Mouse (Mus musculus): ENCODE measurements around the gene Kcnb1.
A peak's percentile ranks its signal among the peaks of the same experiment; 100 is the strongest.

Gene Kcnb1

DNA sequence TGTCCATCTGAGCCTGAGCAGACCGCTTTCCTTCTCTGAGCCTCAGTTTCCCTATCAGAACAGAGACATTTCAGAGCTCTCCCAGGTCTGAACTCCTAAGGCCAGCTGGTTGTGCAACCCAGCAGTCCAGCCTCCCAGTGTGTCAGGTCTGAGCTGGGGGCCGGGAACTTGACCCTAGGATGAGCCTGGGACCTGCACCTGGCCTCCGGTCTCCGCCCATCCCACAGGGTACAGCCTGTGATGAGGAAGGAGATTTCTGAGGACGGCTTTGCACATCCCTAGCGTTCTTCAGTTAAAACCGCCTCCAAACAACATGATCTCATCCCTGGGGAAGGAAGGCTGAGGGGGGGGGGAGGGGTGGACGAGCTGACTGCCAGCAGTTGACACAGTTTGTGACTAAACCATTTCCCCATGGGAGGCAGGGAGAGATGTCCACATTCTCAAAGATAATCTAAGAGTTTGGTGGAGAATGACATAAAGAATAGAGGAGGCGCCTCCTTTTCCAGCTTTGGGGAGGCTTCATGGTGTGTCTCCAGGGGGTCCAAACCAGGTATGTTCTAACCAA is 110.9 kb downstream of the Kcnb1 start:
- DNase-seq (ENCODE audit: low read depth) = no peak

DNA sequence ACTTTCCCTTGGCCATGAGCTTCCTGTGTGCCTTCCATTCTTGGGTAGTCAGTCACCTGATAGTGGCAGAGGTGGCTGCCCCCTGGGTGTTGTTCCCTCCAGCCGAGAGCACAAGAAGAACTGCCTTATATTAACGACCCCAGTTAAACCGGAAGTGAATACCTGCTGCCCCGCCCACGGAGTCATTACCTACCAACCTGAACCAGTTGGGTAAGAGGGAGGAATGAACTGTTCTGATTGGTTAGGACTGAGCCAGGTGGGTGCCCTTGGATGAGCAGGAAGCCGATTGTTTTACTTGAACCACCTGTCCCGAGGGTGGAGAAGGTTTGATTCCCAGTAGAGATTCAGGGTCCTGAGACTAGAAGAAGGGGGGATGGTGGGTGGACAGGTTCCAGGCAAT is 111.5 kb downstream of the Kcnb1 start:
- no peak for DNase-seq (ENCODE audit: low read depth)

DNA sequence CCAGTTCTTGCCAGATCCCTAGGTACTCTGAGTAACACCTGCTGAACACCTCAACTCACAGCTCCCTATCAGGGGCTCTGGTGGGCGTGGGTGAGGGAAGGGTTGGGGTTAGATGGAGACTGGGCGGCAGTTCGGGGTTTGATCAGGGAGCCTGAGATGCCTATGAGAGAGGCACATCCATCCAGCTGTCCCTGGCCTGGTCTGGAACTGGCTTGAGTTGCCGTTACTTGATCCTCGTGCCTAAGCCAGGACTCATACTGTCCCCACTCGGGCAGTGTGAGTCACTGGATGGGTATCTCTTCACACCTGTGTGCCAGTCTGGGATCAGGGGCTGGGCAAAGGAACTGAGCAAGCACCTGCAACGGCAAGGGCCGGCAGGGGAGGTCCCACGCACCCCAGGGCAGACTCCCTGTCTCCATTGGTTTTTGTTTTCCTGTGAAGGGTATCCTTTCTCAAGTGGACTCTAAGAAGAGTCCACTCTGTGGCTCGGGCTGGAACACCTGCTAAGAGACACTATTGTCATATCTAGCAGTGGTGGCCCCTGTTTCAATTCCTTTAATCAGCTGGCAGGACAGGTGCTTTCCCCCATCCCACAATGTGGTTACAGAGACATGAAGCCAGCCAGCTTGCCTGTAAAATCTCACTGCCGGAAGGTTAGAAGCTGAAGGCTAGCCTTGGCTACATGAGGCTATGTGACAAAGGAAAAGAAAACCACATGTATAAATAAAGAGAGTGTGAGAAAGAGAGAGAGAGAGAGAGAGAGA is 112.6 kb downstream of the Kcnb1 start:
- no peak for DNase-seq (ENCODE audit: low read depth)

DNA sequence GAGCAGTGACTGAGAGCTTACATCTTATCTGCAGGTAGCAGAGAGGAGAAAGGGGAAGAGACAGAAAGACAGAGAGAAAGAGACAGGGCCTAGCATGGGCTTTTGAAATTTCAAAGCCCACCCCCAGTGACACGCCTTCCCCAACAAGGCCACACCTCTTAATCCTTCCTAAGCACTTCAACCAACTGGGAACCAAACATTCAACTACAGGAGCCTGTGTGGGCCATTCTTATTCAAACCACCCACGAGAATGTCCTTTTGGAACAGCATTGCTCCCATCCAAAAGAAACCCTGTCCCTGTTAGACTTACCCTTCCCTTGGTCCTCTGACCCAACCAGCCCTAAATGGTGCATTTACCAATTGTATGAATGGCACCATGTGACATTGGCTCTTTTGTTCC is 113.2 kb downstream of the Kcnb1 start:
- DNase-seq (ENCODE audit: low read depth) = no peak

DNA sequence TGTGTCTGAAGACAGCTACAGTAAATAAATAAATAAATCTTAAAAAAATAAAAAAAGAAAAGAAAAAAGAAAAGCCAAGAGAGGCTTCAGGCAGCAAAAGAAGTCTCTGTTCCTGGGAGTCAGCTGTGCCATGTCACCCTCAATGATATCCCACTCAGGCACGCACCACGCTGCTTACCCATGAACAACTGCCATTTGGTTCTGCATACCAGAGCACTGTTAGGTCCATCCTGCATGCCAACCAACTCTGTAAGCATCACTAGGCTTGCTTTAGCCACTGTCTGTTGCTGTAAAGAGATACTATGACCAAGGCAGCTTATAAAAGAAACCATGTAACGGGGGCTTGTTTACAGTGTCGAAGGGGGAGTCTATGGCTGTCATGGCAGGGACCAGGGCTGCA is 113.6 kb downstream of the Kcnb1 start:
- no peak for DNase-seq (ENCODE audit: low read depth)

DNA sequence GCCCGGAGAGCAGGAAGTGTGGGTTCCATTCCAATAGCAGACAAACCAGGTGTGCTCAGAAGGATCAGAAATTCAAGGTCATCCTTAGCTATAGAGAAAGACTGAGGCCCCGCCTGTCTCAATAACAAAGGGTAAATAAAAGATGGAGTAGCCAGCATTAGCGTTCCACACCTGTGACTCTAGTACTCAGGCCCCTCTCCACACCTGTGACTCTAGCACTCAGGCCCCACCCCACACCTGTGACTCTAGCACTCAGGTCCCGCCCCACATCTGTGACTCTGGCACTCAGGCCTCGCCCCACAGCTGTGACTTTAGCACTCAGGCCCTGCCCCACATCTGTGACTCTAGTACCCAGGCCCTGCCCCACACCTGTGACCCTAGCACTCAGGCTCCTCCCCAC is 115.4 kb downstream of the Kcnb1 start:
- DNase-seq (ENCODE audit: low read depth) = no peak

DNA sequence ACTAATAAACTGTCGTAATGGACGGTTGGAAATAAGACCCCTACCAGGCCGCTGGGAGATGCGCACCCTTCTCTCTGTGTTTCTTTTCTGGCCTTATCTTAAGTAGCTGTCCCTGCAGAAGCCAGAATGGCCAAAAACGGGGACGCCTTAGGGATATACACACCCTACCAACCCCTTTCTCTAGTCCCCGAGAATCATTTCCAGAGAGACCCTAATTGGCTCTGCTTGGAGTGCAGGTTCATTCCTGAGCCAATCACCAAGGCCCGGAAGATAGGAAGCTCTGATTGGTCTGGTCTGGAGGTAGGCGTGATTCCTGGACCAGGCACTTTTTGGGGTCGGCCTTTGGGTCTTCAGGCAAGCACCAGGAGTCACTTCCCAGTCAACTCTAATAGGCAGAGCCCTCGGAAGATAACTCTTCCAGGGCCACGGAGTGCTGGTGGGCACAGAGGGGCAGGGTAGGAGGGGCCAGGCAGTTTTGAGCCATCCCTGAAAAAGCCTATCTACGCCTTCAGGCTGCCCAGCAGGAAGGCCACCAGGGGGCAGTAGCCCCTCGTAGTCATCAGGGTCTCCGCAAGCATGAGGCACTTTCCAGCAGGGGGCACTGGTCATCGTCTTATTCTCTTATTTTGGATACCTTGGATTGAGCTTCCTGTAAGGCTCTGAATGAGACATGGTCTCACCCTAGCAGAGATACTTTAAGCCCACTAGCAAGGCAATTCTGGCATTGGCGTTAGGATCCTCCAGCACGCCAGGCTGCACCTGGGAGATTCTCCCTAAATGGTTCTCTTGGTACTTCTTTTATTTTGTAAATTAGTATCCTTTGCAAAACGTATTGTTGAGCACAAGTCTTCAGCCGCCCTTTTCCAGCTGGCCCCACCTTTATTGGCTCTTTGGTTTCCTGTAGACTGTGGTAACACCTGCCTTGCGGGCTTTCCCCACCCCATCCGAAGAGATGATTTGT is 118.0 kb downstream of the Kcnb1 start:
- DNase-seq (ENCODE audit: low read depth) = peak; percentile 91

DNA sequence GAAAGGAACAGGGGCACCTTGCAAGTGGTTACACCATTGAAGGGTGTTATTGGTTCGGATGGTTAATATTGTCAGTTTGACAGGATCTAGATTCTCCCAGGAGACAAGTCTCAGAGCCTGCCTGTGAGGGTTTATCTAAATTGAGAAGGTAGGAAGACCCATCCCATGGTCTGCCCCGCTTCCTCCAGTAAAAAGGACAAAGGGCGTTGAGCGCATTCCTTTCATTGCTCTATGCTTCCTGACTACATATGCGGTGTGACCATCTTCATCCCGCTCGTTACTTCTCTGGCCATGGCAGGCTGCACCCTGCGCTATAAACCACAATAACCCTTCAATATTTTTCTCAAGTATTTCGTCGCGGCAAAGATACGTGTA is 118.7 kb downstream of the Kcnb1 start:
- no peak for DNase-seq (ENCODE audit: low read depth)

DNA sequence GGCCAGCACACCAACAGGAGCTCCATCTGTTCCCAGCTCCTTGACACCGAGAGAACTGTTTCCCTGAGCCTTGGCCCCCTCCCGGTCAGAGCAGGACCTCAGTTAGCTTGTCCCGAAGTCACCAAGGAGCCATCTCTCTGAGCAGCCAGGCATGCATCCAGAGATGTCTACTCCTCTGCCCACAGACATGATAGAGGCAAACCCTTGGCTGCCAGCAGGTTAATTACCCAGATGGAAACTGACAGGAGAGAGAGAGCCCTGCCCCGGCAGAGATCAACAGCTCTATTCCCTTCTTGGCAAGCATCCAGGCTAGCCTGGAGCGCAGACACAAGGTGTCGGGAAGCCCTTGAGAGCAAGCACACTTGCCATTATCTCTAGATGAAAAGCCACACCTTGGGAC is 119.6 kb downstream of the Kcnb1 start:
- no peak for DNase-seq (ENCODE audit: low read depth)

DNA sequence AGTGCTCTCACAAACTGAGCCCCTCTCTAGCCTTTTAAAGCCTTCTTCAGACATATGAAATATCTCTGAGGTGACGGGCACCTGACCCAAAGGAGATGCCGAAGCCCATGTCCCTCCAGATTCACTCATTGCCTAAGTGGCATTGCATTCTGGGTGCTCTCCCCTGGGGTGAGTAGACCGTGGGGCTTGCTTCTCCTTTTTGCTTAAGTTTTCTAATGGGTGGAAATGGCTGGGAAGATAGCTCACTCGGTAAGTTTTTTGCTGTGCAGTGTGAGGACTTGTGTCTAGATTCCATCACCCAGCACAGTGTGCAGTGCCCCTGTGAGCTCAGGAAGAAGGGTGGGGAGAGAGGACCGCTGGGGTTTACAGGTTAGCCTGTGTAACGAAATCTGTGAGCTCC is 122.4 kb downstream of the Kcnb1 start:
- DNase-seq (ENCODE audit: low read depth) = peak; percentile 55

DNA sequence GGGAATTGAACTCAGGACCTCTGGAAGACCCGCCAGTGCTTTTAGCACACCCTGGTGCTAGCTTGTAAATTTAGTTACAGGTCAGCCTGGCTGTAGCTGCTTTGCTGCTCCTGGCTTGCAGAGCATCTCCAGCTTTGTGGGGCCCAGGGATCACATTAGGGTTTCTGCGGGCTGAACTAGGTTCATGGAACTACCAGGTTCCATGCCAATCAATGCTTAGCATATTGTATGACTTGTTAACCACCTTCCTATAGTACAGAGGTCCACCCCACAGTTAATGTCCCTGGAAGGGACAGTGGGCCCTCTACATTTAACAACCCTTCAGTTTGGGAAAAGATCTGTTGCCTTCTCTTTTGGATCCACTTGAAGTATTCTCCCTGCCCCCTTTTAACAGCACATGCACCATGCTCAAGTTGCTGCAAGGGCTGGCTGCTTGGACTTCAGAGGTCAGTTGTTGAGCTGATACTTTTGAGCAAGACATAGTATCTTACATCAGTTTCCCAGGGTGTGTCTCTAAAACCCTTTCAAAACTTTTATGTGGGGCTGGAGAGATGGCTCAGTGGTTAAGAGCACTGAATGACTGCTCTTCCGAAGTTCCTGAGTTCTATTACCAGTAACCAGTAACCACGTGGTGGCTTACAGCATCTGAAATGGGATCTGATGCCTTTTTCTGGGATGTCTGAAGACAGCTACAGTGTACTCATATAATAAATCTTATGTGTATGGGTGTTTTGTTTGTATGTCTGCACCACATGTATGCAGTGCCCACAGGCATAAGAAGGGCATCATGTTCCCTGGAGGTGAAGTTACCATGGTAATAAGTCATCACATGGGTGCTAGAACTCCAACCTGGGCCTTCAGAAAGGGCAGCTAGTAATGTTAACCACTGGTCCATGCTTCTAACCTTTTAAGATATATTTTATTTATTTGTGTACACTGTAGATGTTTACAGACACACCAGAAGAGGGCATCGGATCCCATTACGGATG is 123.1 kb downstream of the Kcnb1 start:
- DNase-seq (ENCODE audit: low read depth) = peak; percentile 80

DNA sequence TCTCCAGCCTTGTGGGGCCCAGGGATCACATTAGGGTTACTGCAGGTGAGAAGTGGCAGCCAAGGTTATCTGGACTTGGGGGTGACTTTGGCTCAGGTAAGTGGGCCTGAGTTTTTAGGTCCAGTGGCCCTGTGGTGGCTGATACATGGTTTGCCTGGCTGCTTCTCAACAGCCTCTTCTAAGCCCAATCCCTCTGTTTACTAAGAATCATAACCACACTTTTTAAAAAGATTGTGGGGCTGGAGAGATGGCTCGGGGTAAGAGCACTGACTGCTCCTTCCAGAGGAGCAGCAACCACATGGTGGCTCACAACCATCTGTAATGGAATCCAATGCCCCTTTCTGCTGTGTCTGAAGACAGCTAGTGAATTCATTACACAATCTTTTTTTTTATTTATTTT is 123.9 kb downstream of the Kcnb1 start:
- peak; percentile 52 for DNase-seq (ENCODE audit: low read depth)

DNA sequence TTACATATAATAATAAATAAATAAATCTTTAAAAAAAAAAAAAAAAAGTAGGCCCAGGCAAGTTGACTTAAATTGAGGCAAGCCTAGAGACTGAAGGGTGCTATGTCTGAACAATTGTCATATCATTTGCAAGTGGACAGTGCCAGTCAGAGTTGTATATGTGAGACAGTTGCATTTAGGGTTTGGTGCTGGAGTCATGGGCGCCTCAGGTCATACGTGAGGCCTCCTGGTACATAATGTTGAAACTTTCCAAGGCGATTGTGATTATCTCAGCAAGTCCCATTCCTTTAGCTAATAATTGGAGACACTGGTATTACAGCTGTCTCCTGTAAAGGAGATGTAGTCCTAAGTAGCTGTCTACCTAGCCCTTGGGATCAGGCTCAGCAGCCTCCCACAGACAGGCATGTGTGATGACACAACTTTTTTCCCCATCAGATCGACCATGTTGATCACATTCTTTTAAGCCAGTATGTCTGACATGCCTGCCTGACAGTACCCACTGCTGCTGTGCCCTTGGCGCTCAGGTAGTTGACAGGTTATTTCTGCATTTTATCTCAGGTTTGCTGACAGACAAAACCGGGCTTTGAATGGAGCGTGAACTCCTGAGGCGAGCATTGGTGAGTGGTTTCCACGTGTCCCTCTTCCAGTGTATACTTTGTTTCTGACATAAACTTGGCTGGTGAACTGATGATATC is 125.2 kb downstream of the Kcnb1 start:
- DNase-seq (ENCODE audit: low read depth) = peak; percentile 48

DNA sequence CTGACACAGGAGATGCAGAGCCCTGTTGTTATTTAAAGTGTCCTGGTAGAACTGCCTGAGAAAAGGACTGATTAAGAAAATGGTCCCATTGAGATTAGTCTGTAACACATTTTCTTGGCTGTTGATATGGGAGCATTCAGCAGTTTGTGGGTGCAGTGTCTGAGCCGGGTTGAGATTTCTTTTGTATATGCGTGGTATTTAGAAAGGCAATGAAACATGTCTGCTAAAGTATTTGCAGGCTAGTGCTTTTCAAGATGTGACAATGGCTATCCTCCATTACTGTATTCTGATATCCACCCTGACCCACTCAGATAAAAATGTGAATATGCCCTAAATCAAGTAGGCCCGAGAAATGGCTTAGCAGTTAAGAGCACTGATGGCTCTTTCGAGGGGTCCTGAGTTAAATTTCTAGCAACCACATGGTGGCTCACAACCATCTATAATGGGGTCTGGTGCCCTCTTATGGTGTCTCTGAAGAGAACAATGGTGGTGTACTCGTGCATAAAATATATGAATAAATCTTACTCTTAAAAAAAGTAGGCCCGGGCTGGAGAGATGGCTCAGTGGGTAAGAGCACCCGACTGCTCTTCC is 126.0 kb downstream of the Kcnb1 start:
- DNase-seq (ENCODE audit: low read depth) = peak; percentile 59

DNA sequence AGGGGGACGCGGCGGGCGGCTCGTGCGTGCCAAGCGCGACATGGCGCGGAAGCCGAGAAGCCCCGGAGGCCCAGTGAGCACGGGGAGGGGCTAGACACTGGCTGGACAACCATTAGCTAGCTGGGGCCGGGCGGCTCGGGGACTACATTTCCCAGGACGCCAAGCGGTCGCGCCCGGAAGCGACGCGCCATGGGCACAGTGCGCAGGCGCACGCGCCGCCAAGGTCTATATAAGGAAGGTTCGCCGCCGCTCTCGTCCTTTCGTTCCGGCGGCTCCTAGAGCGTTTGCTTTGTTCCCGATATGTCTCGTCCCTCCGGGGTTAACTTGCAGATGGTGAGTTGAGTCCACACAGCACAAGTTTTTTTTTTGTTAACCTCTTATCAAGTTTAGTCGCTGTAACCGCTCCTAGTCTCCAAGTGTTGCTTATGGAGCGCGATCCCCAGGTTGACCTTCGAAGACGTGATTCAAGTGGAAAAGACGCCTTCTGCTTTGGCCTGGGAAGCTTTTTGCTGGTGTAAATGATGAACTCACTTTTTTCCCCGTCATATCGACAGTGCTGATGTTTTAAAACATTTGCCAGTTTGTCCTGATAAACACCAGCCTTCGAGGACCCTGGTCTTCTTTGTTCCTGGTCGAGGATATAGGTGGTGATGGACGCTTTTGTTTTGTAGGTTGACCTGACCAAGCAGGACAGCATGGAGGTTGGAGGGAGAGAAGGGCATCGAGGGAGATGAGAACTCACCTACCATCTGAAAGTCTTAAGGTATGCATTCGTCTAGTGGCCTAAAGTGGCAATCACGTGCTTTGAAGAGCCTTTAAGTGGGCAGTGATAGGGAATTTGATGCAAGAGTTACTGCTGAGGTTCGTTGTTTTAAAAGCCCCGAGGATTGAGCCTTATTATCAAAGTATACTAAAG is 126.7 kb downstream of the Kcnb1 start, which contains the start of gene Znfx1:
Znfx1 (minus strand) TSS at position 51 of the 916 bp plus-strand sequence.
- peak; percentile 95 for DNase-seq (ENCODE audit: low read depth)

DNA sequence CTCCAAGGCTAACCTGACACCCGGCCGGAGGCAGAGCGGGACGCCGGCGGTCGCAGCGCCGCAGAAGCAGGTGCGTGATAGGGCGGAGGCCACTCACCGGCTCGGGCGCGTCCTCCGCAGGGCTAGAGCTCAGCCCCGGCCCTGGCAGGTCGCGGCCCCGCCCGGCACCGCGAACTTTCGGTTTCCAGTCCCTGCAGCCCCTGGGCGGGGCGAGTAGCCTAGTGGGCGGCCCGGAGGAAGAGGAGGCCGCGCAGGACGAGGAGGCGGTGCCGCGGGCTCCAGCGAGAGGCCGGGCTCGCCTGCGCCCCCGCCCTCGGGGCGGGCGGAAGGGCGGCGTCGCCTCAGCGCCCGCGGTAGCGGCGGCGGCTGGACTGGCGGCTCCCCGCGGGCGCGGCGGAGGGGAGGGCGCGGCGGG is 127.5 kb downstream of the Kcnb1 start:
- DNase-seq (ENCODE audit: low read depth) = peak; percentile 92

DNA sequence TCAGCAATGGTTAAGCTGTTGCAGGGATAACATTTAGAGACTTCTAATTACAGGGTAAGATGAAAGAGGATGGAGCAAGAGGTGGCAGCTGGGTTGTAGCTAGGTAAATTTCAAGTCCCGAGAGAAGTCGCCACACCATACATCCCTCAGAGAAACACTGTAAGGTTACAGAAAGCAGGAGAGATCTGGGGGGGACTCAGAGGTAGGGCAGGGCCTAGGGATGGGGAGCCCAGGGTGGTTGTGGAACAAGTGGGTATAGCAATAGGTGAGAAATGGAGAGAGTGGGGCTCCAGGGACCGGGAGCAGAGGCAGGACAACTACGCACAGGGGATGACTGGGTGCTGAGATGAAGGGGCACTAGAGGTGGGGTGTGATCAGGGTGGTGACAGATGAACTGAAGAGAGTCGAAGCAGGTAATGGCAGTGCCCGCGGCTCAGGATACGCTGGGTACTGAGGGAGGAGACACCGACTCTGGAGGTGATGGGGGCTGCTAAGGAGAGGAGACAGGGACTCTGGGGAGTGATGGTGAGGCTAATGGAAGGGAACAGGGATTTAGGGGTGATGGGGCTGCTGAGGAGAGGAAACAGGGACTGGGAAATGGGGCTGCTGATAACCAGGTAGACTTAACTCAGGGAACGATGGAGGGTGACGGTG is 128.4 kb downstream of the Kcnb1 start:
- no peak for DNase-seq (ENCODE audit: low read depth)

DNA sequence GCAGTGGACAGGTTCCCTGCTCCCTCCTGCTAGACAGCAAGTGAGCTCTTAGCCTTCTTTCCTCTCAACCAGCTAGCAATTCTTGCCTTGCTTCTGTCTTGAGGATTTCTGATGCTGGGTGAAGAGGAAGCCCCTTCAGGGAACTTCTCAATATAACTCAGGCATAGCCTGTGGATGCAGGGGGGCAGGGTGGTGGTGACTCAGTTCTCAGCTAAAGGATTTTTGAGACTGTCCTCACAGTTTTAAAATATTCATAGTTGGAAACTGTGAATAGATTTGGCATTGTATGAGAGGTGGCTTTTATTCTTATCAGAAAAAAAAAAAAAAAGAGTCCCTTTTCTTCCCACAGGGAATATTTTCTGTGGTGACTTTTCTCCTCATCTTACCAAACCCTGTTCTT is 129.2 kb downstream of the Kcnb1 start:
- DNase-seq (ENCODE audit: low read depth) = peak; percentile 31

DNA sequence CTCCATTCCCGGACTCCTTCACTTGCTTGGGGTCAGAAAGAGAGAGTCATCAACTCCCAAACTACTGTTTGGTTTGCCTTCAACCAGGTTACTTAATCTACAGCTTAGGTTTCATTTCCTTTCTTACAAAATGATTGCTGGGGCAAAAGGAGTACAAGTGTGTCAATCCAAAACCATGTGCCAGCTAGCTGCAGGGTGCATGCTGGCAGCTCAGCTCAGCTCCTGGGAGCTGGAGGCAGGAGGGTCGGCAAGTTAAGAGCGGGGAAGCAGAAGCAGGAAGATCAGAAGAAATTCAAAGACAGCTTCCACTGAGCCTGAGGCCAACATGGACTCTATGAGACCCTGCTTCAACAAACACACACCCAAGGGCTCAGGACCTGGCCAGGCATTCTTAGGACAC is 129.6 kb downstream of the Kcnb1 start:
- peak; percentile 56 for DNase-seq (ENCODE audit: low read depth)
